Mouse (Mus musculus) G1E (cell line): Measurements from ENCODE around the gene Cngb1. TPM values are rescaled to one million over a fixed set of nuclear protein-coding genes. Genes with fewer than 3 reads are reported as not detected.

Experiments
- ATAC-seq: 2 replicates; pipeline ENCODE4 v1.8.0; 2016; ENCODE audit warnings: mild to moderate bottlenecking; ENCODE audit not compliant: insufficient number of reproducible peaks, poor library complexity, low FRiP score, severe bottlenecking; ENCODE audit errors: extremely low read depth
- DNase-seq: peaks from one replicate; pipeline ENCODE4 v3.0.0; 2012; ENCODE audit warnings: low spot score
- H3K27me3 ChIP-seq: 2 replicates; pipeline ENCODE4 v1.6.1; 2012; ENCODE audit warnings: mild to moderate bottlenecking, low read length, inconsistent platforms; ENCODE audit not compliant: insufficient read depth
- H3K36me3 ChIP-seq: replicated peaks from 2 replicates; pipeline ENCODE3; 2012; ENCODE audit warnings: mild to moderate bottlenecking, inconsistent platforms
- H3K4me1 ChIP-seq: 2 replicates; pipeline ENCODE4 v1.6.1; 2012; ENCODE audit warnings: low read depth, low read length, inconsistent platforms, mixed read lengths; ENCODE audit not compliant: insufficient read depth
- H3K4me3 ChIP-seq: 2 replicates; pipeline ENCODE4 v1.5.1; 2012; ENCODE audit warnings: low read depth, mild to moderate bottlenecking, inconsistent platforms, low read length, moderate library complexity, mixed read lengths
- H3K9me3 ChIP-seq: replicated peaks from 2 replicates; pipeline ENCODE4 v1.6.1; 2012; ENCODE audit warnings: inconsistent platforms
- CTCF ChIP-seq: IDR thresholded peaks from 2 replicates; pipeline ENCODE4 v1.5.1; 2012; ENCODE audit warnings: low read depth, low read length, inconsistent platforms, mixed read lengths
- GATA1 ChIP-seq: IDR thresholded peaks from 2 replicates; pipeline ENCODE4 v1.6.1; 2012; ENCODE audit warnings: borderline replicate concordance, low read length, inconsistent platforms, mixed read lengths
- GATA2 ChIP-seq: IDR thresholded peaks from 2 replicates; pipeline ENCODE4 v1.6.1; 2012; ENCODE audit warnings: low read depth, low read length, inconsistent platforms, borderline replicate concordance
- POLR2AphosphoS5 ChIP-seq: IDR thresholded peaks from 2 replicates; pipeline ENCODE4 v1.6.1; 2012; ENCODE audit warnings: low read depth, low read length, inconsistent platforms; ENCODE audit not compliant: insufficient replicate concordance
- TAL1 ChIP-seq: conservative IDR thresholded peaks from 2 replicates; pipeline ENCODE4 v1.6.1; 2012; ENCODE audit warnings: low read depth, low read length, inconsistent platforms, mixed read lengths
- polyA plus RNA-seq: library from polyadenylated mRNA; stranded (reverse); fragments of >175 nt; gene quantifications from 2 replicates; pipeline ENCODE4 v1.2.3, GENCODE M21; 2012
- total RNA-seq, 2 experiments: library from RNA; stranded (forward) in 1 of 2; stranded (reverse) in 1 of 2; fragments of 200-1000 nt in 1 of 2; fragments of >200 nt in 1 of 2; fragmentation: Nextera tagmentation in 1 of 2; gene quantifications; 2 replicates each; pipeline ENCODE4 v1.2.3; 2014 to 2017

Gene Cngb1
- total and polyA plus RNA-seq, 3 experiments = 0.49 TPM; not detected in 2

DNA sequence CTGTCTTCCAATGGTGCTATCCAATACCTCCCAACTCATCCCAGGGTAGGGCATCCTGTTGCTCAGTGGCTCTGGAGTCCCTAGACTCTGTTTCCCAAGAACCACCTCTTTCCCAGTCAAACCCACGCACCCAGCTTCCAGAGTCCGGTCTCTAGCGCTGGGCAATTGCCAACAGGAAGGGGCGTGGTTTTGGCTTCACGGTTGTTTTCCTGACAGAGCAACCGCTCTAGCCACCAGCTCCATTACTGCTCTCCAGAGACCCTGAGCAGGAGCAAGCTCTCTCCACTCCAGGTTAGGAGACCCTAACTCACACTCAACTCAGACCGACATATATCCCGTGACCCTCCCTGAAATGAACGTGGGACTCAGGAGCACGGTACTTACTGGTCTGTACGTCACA is 13.2 kb downstream of the Cngb1 start:
- peaks cover 25% of the 10 kb centered on the region for H3K27me3 ChIP-seq
- DNase-seq (no peak), ATAC-seq (no peak)
- TF ChIP-seq POLR2AphosphoS5 = no peak
- TF ChIP-seq GATA1 = no peak
- no peak for TF ChIP-seq CTCF
- no peak for TF ChIP-seq GATA2
- no peak for TF ChIP-seq TAL1
- H3K9me3 ChIP-seq = no peaks in the 10 kb centered on the region
- H3K36me3 ChIP-seq = no peaks in the 10 kb centered on the region
- H3K4me1 ChIP-seq = no peaks in the 10 kb centered on the region
- no peak overlapping the region for H3K4me3 ChIP-seq

DNA sequence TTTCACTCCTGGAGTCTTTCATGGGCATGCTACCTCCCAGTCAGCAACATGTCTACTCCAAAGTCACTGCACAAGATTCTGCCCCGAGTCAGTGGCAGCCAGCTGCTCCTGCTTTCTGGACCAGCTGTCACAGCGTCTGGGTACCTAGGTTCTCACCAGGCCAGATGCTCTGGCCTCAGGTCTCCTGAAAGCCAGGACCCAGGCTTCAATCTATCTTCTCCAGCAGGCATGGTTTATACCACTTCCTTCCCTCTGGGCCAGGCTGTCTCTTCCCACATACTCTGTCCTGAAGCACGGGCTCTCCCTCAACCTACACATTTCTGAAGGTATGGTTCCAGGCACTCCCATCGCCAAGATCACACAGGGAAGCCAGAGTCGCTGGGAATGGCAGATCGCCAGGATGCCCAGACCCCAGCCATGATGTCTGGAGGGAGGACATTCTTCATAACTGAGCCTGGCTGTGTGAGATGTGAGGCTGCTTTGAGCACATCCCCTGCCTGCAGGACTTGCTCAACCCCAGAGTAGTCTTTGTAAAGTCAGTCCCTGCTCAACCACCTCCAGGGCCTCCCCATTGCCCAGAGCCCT is 17.2 kb downstream of the Cngb1 start:
- peaks cover 26% of the 10 kb centered on the region for H3K27me3 ChIP-seq
- TF ChIP-seq TAL1 (no peak), POLR2AphosphoS5 (no peak), CTCF (no peak), GATA2 (no peak), GATA1 (no peak)
- H3K4me3 ChIP-seq = no peak overlapping the region
- H3K9me3 ChIP-seq = no peaks in the 10 kb centered on the region
- DNase-seq = no peak
- H3K36me3 ChIP-seq = no peaks in the 10 kb centered on the region
- no peaks in the 10 kb centered on the region for H3K4me1 ChIP-seq
- ATAC-seq = no peak

DNA sequence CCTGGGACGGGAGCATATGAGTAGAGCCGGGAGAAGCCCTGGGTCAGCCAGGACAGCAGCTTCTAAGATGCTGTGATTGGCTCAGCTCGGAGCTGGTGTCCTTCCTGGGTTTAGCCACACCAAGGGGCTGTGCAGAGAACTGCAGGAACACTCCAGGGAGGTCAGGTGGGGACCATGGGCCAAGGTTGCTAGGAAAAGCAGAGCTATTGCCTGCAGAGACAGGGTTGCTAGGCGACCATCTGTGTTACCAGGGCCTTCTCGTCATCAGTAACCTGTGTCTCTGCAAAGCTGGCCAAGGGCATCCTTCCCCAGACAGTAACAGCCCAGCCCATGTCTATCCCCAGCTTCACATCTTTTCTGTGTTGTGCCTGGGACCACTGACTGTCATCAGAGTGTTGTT is 24.9 kb downstream of the Cngb1 start:
- DNase-seq (no peak), ATAC-seq (no peak)
- no peaks in the 10 kb centered on the region for H3K36me3 ChIP-seq
- H3K4me1 ChIP-seq = no peaks in the 10 kb centered on the region
- no peaks in the 10 kb centered on the region for H3K9me3 ChIP-seq
- no peak overlapping the region for H3K4me3 ChIP-seq
- H3K27me3 ChIP-seq = peaks cover 5% of the 10 kb centered on the region; the same call in 1 of the 2 replicates
- no peak for TF ChIP-seq GATA1
- no peak for TF ChIP-seq TAL1
- no peak for TF ChIP-seq POLR2AphosphoS5
- no peak for TF ChIP-seq CTCF
- no peak for TF ChIP-seq GATA2

DNA sequence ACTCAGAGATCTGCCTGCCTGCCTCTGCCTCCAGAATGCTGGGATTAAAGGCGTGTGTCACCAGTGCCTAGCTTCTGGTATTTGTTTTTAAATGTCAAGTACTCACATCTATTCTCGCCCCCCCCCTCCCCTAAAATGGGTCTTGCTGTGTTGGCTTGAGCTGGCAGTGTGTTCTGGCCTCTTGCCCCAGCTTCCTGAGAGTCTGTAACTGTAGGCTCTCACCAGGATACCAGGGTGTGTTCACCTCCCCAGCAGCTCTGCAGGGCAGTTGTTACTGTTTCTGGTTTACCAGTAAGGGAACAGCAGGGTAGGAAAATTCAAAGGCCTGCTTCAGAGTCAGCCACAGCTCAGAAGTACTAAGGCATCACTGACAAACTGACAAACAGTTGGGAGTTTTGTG is 33.5 kb downstream of the Cngb1 start:
- Histone ChIP-seq H3K27me3 (peaks cover 7% of the 10 kb centered on the region), H3K4me1 (no peaks in the 10 kb centered on the region), H3K4me3 (no peak overlapping the region), H3K9me3 (no peaks in the 10 kb centered on the region), H3K36me3 (no peaks in the 10 kb centered on the region)
- DNase-seq = no peak
- TF ChIP-seq CTCF (no peak), POLR2AphosphoS5 (no peak), GATA2 (no peak), GATA1 (no peak), TAL1 (no peak)
- ATAC-seq = no peak

DNA sequence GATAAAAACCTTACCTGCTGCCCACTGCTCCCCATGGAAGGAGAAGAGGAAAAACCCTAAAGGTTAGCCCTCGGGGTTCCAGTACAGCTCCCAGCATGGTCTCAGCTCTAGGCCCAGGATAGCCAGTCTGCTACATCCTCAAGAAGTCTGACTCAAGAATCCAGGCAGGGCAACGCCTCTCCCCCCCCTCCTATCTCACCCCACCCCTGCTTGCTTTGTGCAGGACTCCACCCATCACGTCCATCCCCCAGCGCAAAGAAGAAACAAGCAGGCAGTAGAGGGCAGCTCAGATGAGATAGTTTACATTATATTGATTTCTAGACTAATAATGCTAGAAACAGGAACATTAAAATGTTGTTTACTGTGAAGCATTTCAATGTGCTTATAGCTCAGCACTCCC is 34.5 kb downstream of the Cngb1 start:
- DNase-seq (no peak), ATAC-seq (no peak)
- H3K9me3 ChIP-seq = no peaks in the 10 kb centered on the region
- peaks cover 18% of the 10 kb centered on the region for H3K27me3 ChIP-seq
- TF ChIP-seq GATA2 (no peak), POLR2AphosphoS5 (no peak)
- H3K4me3 ChIP-seq = no peak overlapping the region
- H3K36me3 ChIP-seq = no peaks in the 10 kb centered on the region
- H3K4me1 ChIP-seq = no peaks in the 10 kb centered on the region

DNA sequence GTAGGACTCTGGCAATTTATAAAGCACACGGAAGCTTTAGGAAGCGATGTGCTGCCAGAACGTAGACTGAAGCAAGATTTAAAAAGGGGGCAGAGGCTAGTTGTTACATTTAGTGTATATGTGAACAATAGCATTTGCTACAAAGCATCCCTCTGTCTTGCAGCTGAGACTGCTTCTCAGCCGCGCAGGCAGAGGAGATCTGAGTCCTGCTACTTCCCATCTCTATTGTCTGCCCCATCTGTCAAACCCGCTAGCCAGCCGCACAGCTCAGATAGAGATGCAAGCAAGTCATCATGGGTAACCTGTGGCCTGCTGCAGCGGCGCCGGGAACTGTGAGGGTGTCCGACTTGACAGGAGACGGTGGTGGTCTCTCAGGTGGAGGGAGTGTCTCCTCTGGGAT is 35.9 kb downstream of the Cngb1 start:
- no peak overlapping the region for H3K4me3 ChIP-seq
- H3K36me3 ChIP-seq = no peaks in the 10 kb centered on the region
- TF ChIP-seq TAL1 = no peak
- TF ChIP-seq CTCF = no peak
- TF ChIP-seq GATA2 = no peak
- no peak for TF ChIP-seq GATA1
- TF ChIP-seq POLR2AphosphoS5 = no peak
- H3K9me3 ChIP-seq = no peaks in the 10 kb centered on the region
- DNase-seq = no peak
- H3K27me3 ChIP-seq = peaks cover 21% of the 10 kb centered on the region
- no peak for ATAC-seq
- no peaks in the 10 kb centered on the region for H3K4me1 ChIP-seq

DNA sequence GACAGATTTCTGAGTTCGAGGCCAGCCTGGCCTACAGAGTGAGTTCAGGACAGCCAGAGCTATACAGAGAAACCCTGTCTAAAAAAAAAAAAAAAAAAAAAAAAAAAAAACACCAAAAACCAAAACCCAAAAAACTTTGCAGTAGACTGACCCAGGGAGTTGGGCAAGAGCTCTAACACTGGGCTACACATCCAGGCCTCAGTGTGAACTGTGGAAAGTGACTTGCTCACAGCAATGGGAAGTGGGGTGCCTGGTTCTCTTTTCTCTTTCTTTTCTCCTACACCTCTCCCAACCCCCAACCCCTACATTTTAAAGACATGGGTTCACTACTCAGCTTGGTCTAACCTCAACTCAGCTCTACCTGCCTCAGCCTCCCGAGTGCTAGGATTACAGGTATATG is 44.2 kb downstream of the Cngb1 start:
- no peak for TF ChIP-seq TAL1
- no peak for TF ChIP-seq GATA2
- no peak for TF ChIP-seq CTCF
- no peak for TF ChIP-seq GATA1
- TF ChIP-seq POLR2AphosphoS5 = no peak
- DNase-seq (no peak), ATAC-seq (no peak)
- Histone ChIP-seq H3K27me3 (peaks cover 20% of the 10 kb centered on the region), H3K9me3 (no peaks in the 10 kb centered on the region), H3K4me1 (no peaks in the 10 kb centered on the region), H3K4me3 (no peak overlapping the region), H3K36me3 (no peaks in the 10 kb centered on the region)
